Mouse (Mus musculus): ENCODE data around the gene Hist1h2bb.
"Not testable (repeated sequence)": the region's sequence is repeated elsewhere in the genome, so short reads cannot be mapped to it uniquely, and the experiment has no call there.

GRCm38 (mm10) chr13:23702801-23703200 is 43.7 kb upstream of the Hist1h2bb start:
- TF ChIP-seq CTCF (IDR thresholded peaks at IDR 0.05; ENCODE audit: control insufficient read depth, insufficient read depth, insufficient read length); MAX (IDR thresholded peaks at IDR 0.05); MYOD1 (IDR thresholded peaks at IDR 0.05; ENCODE audit: control insufficient read depth, insufficient read length, low read depth): not testable (repeated sequence)
